Mouse (Mus musculus) cerebellum, adult 18-20 months (tissue): ENCODE results near the gene Pgr.
A peak's percentile ranks its signal among the peaks of the same experiment; 100 is the strongest.

Experiments
- DNase-seq, 2 experiments: peaks; one replicate each; pipeline ENCODE4 v3.0.0; 2021

Gene Pgr

GRCm38 (mm10) chr9:8899616-8900202 is at the start of gene Pgr:
Gene Pgr (plus strand): TSS chr9:8899833.
- peak; percentile 11 to 13 for DNase-seq

- DNase-seq, result no peak
Observed at GRCm38 (mm10) chr9:8857455-8857854, 42.2 kb upstream of the Pgr start.

GRCm38 (mm10) chr9:8868511-8868910 is 31.1 kb upstream of the Pgr start:
- no peak for DNase-seq

- no peak for DNase-seq
Observed at GRCm38 (mm10) chr9:8895205-8895604, 4.4 kb upstream of the Pgr start.

GRCm38 (mm10) chr9:8900203-8901012 is 775 bp downstream of the Pgr start:
- peak; percentile 6 to 26 for DNase-seq

- peak; percentile 1 to 27 for DNase-seq
Observed at GRCm38 (mm10) chr9:8901013-8901646, 1.5 kb downstream of the Pgr start.

GRCm38 (mm10) chr9:8901647-8902131 is 2.1 kb downstream of the Pgr start:
- DNase-seq, result peak; percentile 36 to 62

GRCm38 (mm10) chr9:8902277-8902676 is 2.6 kb downstream of the Pgr start:
- peak; percentile 2 to 5 for DNase-seq

- DNase-seq, result no peak
Observed at GRCm38 (mm10) chr9:8927561-8927960, 27.9 kb downstream of the Pgr start.

GRCm38 (mm10) chr9:8937753-8938152 is 38.1 kb downstream of the Pgr start:
- no peak for DNase-seq

GRCm38 (mm10) chr9:8953306-8953705 is 53.7 kb downstream of the Pgr start:
- no peak for DNase-seq

GRCm38 (mm10) chr9:8964512-8965133 is 65.0 kb downstream of the Pgr start:
- DNase-seq, result peak; percentile 12 to 43

- peak in 1 of 2 experiments; percentile 2 for DNase-seq
Observed at GRCm38 (mm10) chr9:8970240-8970639, 70.6 kb downstream of the Pgr start.

GRCm38 (mm10) chr9:8971491-8971890 is 71.9 kb downstream of the Pgr start, which contains the start of gene Gm16485:
Gene Gm16485 (plus strand): TSS chr9:8971791.
- DNase-seq, result no peak

GRCm38 (mm10) chr9:8977775-8978174 is 78.1 kb downstream of the Pgr start:
- DNase-seq, result no peak

GRCm38 (mm10) chr9:8982315-8982714 is 82.7 kb downstream of the Pgr start:
- DNase-seq, result no peak

- no peak for DNase-seq
Observed at GRCm38 (mm10) chr9:8996494-8996893, 96.9 kb downstream of the Pgr start.

GRCm38 (mm10) chr9:9001170-9001569 is 101.5 kb downstream of the Pgr start:
- DNase-seq, result no peak

GRCm38 (mm10) chr9:9015108-9015507 is 115.5 kb downstream of the Pgr start:
- DNase-seq, result no peak
